Mouse (Mus musculus) heart, postnatal 4 days (tissue): Measurements from ENCODE around the gene Ifna13. TPM values are rescaled to one million over a fixed set of nuclear protein-coding genes. Genes with fewer than 3 reads are reported as not detected.

ENCODE experiments used
- DNase-seq: peaks from one replicate; pipeline ENCODE4 v3.0.0; 2021
- total RNA-seq, 2 experiments: library from RNA; stranded (reverse); gene quantifications; 2 replicates each; pipeline ENCODE4 v1.2.3; 2021

Ifna13 gene
- not detected for total RNA-seq

- DNase-seq: no peak
These were observed at the start of gene Ifna13 for GRCm38 (mm10) chr4:88644359-88644758. Gene Ifna13 (minus strand): TSS chr4:88644459.

DNA sequence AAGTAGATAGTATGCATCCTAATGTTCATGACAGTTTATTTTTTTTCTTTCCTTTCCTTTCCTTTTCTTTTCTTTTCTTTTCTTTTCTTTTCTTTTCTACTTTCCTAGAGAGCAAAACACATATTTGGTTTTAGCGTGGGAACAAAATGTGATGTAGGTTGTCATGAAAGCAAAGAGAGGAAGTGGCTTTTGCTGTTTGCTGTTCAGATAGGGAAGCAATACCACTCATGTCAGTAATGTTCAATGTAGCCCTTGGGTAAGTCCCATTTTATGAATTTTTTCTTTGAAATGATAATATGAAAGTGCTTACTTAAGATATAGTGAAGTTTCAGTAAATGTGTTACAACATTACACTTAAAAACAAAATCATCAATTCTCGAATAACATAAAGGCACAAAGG lies 49.1 kb upstream of the Ifna13 start:
- DNase-seq: no peak

DNA sequence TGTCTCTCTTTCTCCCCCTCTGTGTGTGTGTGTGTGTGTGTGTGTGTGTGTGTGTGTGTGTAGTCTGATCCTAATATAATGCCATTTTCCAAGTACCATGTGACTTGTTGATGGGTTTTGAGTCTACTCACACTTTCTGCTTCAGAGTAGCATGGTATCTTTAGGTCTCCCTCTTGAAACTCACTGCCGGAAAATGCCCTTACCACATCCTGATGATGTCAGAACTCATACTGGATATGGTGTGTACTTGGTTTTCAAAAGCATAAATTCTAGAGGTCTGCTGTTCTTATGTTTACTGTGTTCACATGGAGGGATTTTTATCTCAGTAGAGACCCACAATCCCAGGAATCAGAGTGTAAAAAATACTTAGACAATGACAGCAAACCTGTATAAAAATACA lies 48.3 kb upstream of the Ifna13 start:
- DNase-seq: no peak

- no peak for DNase-seq
These were observed 47.0 kb upstream of the Ifna13 start, which contains the start of gene Ifnab for GRCm38 (mm10) chr4:88691259-88691658. Gene Ifnab (minus strand): TSS chr4:88691359.

GRCm38 (mm10) chr4:88683812-88684211 lies 39.6 kb upstream of the Ifna13 start, which contains the start of gene Ifna2:
Gene Ifna2 (minus strand): TSS chr4:88683912.
- DNase-seq: no peak

- no peak for DNase-seq
These were observed 37.1 kb upstream of the Ifna13 start for GRCm38 (mm10) chr4:88681353-88681752.

DNA sequence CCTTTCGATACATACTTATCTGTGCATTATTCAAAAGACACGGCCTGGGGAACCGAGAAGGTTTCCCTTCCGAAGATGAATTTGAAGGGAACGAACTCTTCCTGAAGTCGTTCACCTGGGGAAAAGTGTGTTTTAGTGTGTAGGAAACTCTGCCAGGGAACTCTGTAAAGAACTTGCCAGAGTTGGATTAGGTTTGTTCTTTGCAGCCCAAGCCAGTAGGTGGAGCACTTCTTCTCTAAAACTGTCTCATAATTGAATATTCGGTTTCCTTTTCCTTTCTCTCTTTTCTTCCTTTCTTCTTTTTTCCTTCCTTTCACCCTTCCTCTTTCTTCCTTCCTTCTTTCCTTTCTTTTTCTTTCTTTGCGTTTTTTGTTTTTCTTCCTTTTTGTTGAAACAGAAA lies 36.1 kb upstream of the Ifna13 start:
- peak; percentile 14 for DNase-seq

GRCm38 (mm10) chr4:88676824-88677223 lies 32.6 kb upstream of the Ifna13 start, which contains the start of gene Ifna16:
Gene Ifna16 (minus strand): TSS chr4:88676924.
- no peak for DNase-seq

GRCm38 (mm10) chr4:88655461-88655860 lies 11.2 kb upstream of the Ifna13 start:
- DNase-seq: no peak

GRCm38 (mm10) chr4:88653644-88654043 lies 9.4 kb upstream of the Ifna13 start:
- no peak for DNase-seq

- no peak for DNase-seq
These were observed 1.7 kb downstream of the Ifna13 start for GRCm38 (mm10) chr4:88642526-88642925.

DNA sequence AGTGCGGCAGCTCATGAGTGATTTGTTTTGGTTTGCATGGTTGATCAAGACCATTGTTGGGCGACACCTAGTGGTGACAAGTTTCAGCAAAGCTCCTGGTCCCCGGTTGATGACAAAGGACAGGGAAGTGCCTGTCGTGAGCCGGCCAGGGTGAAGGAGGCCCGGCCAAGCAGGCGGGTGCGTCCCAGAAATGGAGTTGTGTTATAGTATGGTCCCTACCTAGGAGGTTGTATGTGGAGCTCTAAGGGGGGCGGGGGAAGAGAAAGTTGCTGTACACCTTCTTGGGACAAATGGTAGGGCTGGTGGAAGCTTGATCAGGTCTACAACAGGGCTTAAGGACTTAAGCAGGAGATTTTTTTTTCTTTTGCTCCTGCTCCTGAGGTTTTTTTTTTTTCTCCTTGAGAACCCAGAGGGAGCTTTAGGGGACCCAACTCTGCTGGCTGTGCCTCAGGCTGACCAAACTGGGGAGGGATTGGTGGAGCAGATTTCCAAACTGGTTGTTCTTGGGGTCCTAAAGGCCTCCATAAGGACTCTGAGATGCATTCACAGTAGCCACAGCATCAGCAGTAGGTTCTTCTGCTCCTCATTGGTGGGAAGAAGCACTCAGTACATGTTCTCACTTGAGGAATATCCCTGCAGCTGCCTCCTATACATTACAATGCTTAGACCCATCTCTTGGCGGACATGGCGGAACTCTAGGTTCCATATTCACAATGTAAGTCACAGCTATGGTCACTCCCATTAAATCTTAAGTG lies 3.0 kb downstream of the Ifna13 start:
- peak; percentile 99 for DNase-seq

DNA sequence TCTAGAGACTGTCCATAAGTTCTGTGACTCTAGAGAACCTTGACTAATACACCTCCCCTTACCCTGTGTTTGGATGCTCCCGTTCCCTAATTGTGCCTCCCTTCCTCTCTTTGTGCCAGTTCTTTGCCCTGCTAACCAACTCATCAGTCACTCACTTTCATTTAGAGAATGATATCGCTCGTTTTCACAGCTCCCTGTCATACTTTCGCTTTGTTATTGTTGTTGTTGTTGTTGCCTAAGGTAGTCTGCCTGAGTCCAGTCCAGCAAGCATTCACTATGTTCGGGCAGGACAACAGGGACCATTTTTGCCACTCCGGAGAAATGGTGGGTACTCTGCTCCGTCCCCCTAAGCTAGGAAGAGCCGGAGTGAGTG lies 3.6 kb downstream of the Ifna13 start:
- no peak for DNase-seq

DNA sequence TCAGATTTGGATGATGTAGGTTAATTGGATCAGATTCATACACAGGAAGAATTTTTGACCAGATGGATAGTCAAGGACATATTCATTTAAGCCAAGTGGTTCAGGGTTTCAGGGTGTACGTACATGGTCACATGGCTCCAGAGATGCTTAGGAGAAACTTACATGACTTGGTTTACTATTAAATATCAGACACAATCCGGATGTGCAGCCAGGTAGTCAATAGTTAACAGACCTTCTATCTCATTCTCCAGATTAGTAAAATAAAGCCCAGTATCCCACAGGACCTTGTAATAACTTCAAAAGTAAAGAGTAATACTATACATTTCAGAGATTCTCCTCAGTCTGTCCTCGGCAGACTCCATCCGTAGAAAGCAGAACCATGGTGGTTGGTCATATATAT lies 9.9 kb downstream of the Ifna13 start, which contains the start of gene C87499:
Gene C87499, minus strand, starts transcription at position 101 of the 400 bp plus-strand sequence.
- DNase-seq: no peak

GRCm38 (mm10) chr4:88603276-88603675 lies 41.0 kb downstream of the Ifna13 start, which contains the start of gene Ifna12:
Gene Ifna12 (minus strand): TSS chr4:88603376.
- no peak for DNase-seq

Other genes starting within 250 kb of the Ifna13 start
- 1 to 10 TPM; 4.7 to 4.8 TPM for gene Hacd4, start 205.5 kb downstream of the Ifna13 start, total RNA-seq
- not detected for gene Ifnb1, start 121.7 kb downstream of the Ifna13 start, total RNA-seq
- not detected for gene Ifna15, start 86.2 kb downstream of the Ifna13 start, total RNA-seq
- not detected for gene Ifna14, start 72.7 kb downstream of the Ifna13 start, total RNA-seq
- gene Ifna9, start 52.1 kb downstream of the Ifna13 start, total RNA-seq: not detected
- not detected for gene Ifna12, start 41.1 kb downstream of the Ifna13 start, total RNA-seq
- gene C87499, start 10.0 kb downstream of the Ifna13 start, total RNA-seq: not detected
- not detected for gene Ifna16, start 32.5 kb upstream of the Ifna13 start, total RNA-seq
- gene Ifna2, start 39.5 kb upstream of the Ifna13 start, total RNA-seq: not detected
- not detected for gene Ifnab, start 46.9 kb upstream of the Ifna13 start, total RNA-seq
- under 1 TPM; 0.36 to 0.52 TPM for gene Gm26566, start 77.3 kb upstream of the Ifna13 start, total RNA-seq
- 10 to 100 TPM; 89.6 to 91.9 TPM for gene Klhl9, start 78.0 kb upstream of the Ifna13 start, total RNA-seq
- gene Gm13271, start 110.4 kb upstream of the Ifna13 start, total RNA-seq: not detected
- not detected for gene Gm13283, start 115.7 kb upstream of the Ifna13 start, total RNA-seq
- gene Gm13290, start 129.4 kb upstream of the Ifna13 start, total RNA-seq: not detected
- gene Gm13289, start 132.5 kb upstream of the Ifna13 start, total RNA-seq: not detected
- gene Gm13272, start 135.4 kb upstream of the Ifna13 start, total RNA-seq: not detected
- under 1 TPM in 1 of 2 experiments, not detected in 1; 0.23 TPM for gene Ifnz, start 137.7 kb upstream of the Ifna13 start, total RNA-seq
- gene Gm13276, start 141.2 kb upstream of the Ifna13 start, total RNA-seq: not detected
- gene Gm13277, start 144.2 kb upstream of the Ifna13 start, total RNA-seq: not detected
- not detected for gene Gm13278, start 147.1 kb upstream of the Ifna13 start, total RNA-seq
- gene Gm13275, start 150.0 kb upstream of the Ifna13 start, total RNA-seq: not detected
- gene Gm13279, start 152.9 kb upstream of the Ifna13 start, total RNA-seq: not detected
- under 1 TPM in 1 of 2 experiments, not detected in 1; 0.31 TPM for gene Gm13285, start 155.2 kb upstream of the Ifna13 start, total RNA-seq
- not detected for gene Gm13287, start 158.8 kb upstream of the Ifna13 start, total RNA-seq
- under 1 TPM in 1 of 2 experiments, not detected in 1; 0.14 TPM for gene Gm13288, start 161.1 kb upstream of the Ifna13 start, total RNA-seq
- not detected for gene Ifna7, start 171.8 kb upstream of the Ifna13 start, total RNA-seq
- gene Ifna11, start 175.5 kb upstream of the Ifna13 start, total RNA-seq: not detected
- gene Ifna6, start 183.0 kb upstream of the Ifna13 start, total RNA-seq: not detected
- gene Ifna5, start 191.1 kb upstream of the Ifna13 start, total RNA-seq: not detected
- not detected for gene Ifna4, start 197.4 kb upstream of the Ifna13 start, total RNA-seq
- not detected for gene Ifna1, start 205.6 kb upstream of the Ifna13 start, total RNA-seq
- not detected for gene Ifne, start 235.7 kb upstream of the Ifna13 start, total RNA-seq